Mouse (Mus musculus): Measurements from ENCODE around the gene Armh4. TPM values are rescaled to one million over a fixed set of nuclear protein-coding genes. Genes with fewer than 3 reads are reported as not detected.
"Not testable (repeated sequence)": the region's sequence is repeated elsewhere in the genome, so short reads cannot be mapped to it uniquely, and the experiment has no call there.

Armh4 gene
- 8.6 and 13.4 TPM in 2 replicates for polyA plus RNA-seq (2012; rRNA removed)

DNA sequence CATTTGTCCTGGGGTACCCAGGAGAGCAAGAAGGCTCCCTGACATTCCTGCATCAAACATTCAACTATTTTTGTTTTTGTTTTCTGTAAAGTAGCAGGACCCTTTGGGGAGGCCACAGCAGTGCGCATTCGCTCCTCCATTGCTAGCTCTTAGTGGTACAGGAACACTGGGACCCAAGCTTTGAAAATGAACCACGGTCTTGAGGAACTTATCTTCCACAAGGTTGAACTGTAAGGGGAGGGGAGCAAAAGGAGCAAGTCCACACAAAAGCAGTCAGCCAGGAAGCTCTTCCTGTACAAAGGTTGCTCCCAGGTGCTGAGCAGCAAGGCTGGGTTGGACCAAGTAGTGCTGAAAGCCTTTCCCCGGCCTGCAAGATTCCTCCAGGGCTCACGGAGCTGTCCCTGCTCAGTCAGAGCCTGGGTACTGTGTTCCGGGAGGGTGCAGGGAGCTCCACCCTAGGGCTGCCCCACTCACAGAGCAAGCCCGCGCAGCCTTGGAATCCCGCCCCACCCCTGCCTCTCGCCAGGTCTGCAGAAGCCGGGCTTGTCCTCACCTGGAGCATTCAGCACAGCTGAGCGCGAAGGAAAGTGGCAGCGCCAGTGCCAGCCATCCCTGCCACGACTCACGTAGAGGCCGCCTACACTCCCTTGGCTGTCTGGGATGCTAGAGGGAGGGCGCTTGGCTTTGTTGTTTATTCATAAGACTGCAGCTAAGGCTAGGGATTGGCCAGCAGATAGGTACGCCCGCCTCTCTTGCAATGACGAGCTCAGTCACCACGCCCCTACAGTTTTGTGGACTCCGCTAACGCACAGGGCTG, at the start of gene Armh4:
TSS of gene Armh4 (minus strand) at position 669 of the 817 bp plus-strand sequence.
- peak; percentile 96 for DNase-seq (ENCODE audit: low read depth)
- TF ChIP-seq POLR2A (IDR thresholded peaks at IDR 0.05; ENCODE audit: borderline replicate concordance, extremely low read depth, insufficient read depth, insufficient read length, poor library complexity, severe bottlenecking) (peak; percentile 53; the same call in 1 of the 2 replicates), CTCF (IDR thresholded peaks at IDR 0.05; ENCODE audit: borderline replicate concordance, extremely low read depth, insufficient read depth, insufficient read length) (no peak)

DNA sequence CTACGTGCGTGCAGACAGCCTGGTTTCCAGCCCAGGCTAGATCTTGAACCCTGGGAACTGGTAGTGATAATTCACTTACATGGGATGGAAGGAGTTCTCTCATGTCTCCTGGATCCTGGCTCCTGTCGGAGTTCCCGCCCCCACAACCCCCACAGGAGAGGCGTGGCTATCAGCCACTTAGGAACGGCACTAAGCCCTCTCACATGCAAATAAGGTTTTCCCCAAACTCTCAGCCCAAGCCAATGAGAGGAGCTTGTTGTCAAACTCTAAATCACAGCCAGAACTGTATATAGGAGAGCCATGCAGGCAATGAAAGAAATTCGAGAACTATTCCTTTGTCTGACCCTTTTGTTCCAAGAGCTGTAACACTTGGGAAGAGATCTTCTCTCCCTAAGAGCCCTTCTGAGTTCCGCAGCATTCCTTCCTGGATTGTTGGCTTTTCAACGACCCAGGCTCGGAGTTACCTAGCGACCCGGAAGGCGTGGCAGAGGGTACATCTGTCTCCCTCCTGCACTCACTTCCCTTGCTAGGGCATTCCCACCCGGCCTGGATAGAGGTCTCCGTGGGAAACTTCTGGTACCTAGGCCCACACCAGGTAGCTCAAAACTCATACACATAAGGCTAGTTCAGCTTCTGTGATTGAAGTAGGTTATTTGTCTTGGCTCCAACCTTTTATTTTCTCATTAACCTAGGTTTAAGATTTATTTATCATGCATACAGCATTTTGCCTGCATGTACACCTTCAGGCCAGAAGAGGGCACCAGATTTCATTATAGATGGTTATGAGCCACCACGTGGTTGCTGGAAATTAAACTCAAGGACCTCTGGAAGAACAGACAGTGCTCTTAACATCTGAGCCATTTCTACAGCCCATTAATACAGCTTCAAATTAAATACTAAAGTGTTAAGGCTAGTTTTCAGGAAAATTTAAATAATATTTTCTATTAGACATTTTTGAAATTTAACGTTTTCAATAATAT, 46.3 kb upstream of the Armh4 start:
- DNase-seq (ENCODE audit: low read depth), result peak; percentile 61
- TF ChIP-seq POLR2A (IDR thresholded peaks at IDR 0.05; ENCODE audit: borderline replicate concordance, extremely low read depth, insufficient read depth, insufficient read length, poor library complexity, severe bottlenecking) (no peak), CTCF (IDR thresholded peaks at IDR 0.05; ENCODE audit: borderline replicate concordance, extremely low read depth, insufficient read depth, insufficient read length) (peak; percentile 49; the same call in 1 of the 2 replicates)

DNA sequence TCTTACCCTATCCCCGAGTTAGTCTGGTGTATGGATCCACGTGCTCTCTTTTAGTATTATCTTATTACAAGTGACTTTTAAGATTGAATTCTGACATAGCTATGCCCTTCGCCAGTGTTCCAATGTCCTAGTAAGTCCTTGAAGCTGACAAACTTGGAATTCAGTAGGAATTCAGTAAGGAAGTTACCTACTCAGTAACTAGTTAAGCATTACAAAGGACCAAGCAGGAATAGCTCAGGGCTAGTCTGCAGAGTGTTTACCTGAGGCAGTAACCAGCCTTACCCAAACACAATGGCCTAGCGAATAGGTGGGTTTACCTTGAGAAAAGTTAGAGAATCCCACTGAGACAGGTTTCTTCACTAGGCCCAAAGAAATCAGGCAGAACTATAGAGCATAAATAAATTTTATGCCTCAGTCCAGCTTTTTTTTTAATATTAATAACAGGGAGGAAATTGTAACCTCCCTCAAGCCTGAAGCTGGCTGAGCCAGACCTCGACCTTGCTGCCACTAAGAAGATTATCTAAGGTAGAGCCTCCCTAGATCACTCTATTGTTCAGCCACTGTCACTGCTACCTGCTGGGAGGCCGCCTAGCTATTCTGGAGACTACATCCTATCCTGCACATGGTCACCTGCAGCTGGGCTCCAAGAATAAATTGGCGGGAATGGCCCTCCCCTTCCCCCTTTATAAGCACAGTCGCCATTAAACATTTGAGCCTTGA, 36.7 kb upstream of the Armh4 start:
- not testable (repeated sequence) for DNase-seq (ENCODE audit: low read depth)

DNA sequence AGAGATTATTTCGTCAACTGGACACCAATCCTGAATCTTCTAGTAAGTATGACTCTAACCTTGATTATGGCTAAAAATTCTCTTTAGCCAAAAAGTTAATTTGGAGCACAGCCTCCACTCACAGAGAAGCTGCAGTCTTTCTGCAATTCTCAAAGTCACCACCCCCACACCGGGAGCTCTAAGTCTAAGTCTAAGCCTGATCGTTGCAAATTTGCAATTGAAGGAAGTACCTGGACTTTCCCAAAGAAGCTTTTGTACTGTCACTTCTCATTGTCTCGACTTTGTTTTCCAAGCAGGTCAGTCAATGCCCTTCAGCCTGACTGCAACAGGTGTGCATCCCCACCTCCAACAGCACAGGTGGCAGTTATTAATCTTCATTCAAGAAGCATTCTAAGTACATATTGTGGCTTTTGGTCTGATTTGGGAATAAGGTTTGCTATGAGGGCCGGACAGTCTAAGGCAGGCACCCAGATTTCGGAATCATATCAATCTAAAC, 35.6 kb upstream of the Armh4 start:
- not testable (repeated sequence) for DNase-seq (ENCODE audit: low read depth)

DNA sequence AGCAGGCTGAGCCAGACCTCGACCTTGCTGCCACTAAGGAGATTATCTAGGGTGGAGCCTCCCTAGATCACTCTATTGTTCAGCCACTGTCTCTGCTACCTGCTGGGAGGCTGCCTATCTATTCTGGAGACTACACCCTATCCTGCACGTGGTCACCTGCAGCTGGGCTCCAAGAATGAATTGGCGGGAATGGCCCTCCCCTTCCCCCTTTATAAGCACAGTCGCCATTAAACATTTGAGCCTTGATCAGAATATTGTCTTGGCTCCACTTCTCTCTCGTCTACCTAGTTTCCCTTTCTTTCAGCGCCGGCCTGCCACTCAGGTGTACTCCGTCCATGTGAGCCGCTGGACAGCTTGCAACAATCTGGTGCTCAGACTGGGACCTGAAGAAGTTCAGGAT, 29.8 kb upstream of the Armh4 start:
- not testable (repeated sequence) for DNase-seq (ENCODE audit: low read depth)

DNA sequence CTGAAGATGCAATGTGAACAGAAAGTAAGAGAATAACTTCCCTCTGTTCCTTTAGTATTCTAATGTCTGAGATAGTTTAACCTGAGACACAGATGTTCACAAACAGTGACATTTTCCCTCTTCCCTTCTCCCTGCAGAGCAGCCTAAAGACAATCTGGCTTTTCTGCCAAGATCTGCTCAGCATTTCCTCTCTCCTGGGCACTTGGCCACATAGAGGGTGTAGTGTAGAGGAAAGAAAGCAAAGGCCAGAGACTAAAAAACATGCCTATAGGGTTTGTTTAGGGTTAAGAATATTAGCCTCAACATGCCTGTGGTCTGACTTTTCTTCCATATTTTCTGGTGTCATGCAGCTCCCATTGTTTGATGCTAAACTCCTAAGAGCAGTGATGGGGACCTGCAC, 21.9 kb upstream of the Armh4 start:
- not testable (repeated sequence) for DNase-seq (ENCODE audit: low read depth)

DNA sequence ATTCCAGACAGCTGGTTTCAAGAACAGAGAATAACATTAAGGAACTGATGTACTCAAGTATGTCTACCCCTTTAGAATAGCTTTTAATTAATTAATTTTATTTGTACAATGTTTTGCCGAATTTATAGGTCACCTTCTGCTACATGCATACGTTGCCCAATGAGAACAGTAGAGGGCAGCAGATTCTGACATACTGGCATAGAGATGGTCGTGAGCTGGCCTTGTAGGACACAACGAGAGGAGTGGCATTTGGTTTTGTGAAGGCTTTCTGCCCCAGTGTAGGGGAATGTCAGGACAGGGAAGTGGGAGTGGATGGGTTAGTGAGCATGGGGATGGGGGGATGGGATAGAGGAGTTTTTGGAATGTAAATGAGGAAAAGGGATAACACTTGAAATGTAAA, 18.3 kb upstream of the Armh4 start:
- TF ChIP-seq CTCF (IDR thresholded peaks at IDR 0.05; ENCODE audit: borderline replicate concordance, extremely low read depth, insufficient read depth, insufficient read length) (peak; percentile 57; the same call in 1 of the 2 replicates), POLR2A (IDR thresholded peaks at IDR 0.05; ENCODE audit: borderline replicate concordance, extremely low read depth, insufficient read depth, insufficient read length, poor library complexity, severe bottlenecking) (no peak)
- peak; percentile 68 for DNase-seq (ENCODE audit: low read depth)

DNA sequence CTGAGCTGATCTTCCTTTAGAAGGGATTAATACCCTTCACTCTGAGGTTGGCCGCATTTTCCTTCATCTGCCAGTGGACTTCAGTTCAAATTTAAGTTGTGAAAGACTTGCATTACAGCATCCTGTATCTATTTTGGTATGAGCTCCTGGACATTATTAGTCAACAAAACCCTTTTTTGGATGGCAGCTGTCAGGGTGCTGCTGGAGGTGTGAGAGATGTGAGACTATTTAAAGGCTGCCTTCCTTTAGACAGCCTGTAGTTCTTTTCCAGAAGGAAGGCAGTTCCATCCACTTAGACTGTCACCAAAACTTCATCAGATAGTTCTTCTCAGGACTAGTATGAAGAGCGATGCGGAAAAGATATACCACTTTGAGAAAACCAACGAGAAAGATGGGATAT, 10.8 kb upstream of the Armh4 start:
- TF ChIP-seq POLR2A (IDR thresholded peaks at IDR 0.05; ENCODE audit: borderline replicate concordance, extremely low read depth, insufficient read depth, insufficient read length, poor library complexity, severe bottlenecking) (no peak), CTCF (IDR thresholded peaks at IDR 0.05; ENCODE audit: borderline replicate concordance, extremely low read depth, insufficient read depth, insufficient read length) (no peak)
- no peak for DNase-seq (ENCODE audit: low read depth)

DNA sequence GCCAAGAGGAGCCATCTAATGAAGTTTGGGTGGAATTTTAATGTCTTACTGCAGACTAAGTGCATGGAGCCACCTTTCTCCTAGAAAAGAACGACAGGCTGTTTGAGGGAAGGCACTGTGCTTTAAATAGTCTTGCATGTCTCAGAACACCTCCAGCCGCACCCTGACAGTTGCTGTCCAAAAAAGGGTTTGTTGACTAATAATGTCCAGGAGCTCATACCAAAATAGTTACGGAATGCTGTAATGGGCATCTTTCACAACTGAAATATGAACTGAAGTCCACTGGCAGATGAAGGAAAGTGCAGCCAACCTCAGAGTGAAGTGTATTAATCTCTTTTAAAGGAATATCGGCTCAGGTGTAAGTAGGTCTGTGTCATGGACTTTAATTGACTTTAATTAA, 7.4 kb upstream of the Armh4 start:
- TF ChIP-seq POLR2A (IDR thresholded peaks at IDR 0.05; ENCODE audit: borderline replicate concordance, extremely low read depth, insufficient read depth, insufficient read length, poor library complexity, severe bottlenecking), result no peak
- TF ChIP-seq CTCF (IDR thresholded peaks at IDR 0.05; ENCODE audit: borderline replicate concordance, extremely low read depth, insufficient read depth, insufficient read length), result no peak
- DNase-seq (ENCODE audit: low read depth), result no peak

DNA sequence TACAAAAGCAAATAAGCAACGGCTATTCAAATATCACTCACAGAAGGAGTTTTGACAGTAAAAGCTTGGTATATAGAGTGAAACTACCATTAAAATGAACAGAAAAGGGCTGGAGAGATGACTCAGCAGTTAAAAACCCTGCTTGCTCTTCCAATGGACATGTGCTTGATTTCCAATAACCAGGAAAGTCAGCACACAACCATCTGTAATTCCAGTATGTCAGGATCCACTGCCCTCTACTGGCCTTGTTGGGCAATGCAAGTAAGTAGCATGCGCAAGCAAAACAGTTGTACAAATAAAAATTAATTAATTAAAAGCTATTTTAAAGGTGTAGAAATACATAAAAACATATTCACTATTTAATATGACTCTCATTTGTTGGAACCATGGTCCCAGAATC, 2.6 kb upstream of the Armh4 start:
- TF ChIP-seq POLR2A (IDR thresholded peaks at IDR 0.05; ENCODE audit: borderline replicate concordance, extremely low read depth, insufficient read depth, insufficient read length, poor library complexity, severe bottlenecking) (no peak), CTCF (IDR thresholded peaks at IDR 0.05; ENCODE audit: borderline replicate concordance, extremely low read depth, insufficient read depth, insufficient read length) (peak; percentile 79; the same call in 1 of the 2 replicates)

DNA sequence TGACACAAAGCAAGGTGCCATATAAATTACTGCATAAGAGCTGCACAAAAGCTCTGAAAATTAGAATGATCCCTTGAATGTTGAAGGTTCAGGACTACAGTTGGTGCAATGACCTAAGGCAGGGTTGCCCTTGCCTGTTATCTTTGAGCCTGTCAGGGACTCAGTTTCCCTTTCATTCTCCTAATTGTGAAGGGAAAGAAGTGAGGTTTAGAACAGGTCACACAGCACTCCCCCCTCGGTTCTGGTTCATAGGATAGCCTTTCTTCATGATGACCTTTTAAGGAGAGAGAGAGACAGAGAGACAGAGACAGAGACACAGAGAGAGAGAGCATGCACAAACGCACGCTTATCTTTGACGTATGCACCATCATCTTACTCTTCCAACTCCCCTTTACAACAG, 683 bp upstream of the Armh4 start:
- DNase-seq (ENCODE audit: low read depth), result no peak
- TF ChIP-seq CTCF (IDR thresholded peaks at IDR 0.05; ENCODE audit: borderline replicate concordance, extremely low read depth, insufficient read depth, insufficient read length) (no peak), POLR2A (IDR thresholded peaks at IDR 0.05; ENCODE audit: borderline replicate concordance, extremely low read depth, insufficient read depth, insufficient read length, poor library complexity, severe bottlenecking) (no peak)

More for the DNA sequence above, 2.6 kb upstream of the Armh4 start:
- DNase-seq (ENCODE audit: low read depth), result peak; percentile 81
